Mouse (Mus musculus) midbrain, embryonic 16.5 days (tissue): ENCODE data around the gene Tmem63c. TPM values are rescaled to one million over a fixed set of nuclear protein-coding genes. Genes with fewer than 3 reads are reported as not detected.
A peak's percentile ranks its signal among the peaks of the same experiment; 100 is the strongest.

ENCODE experiments used
- ATAC-seq: fragments of 200-750 bp; cut with Nextera tagmentation; 2 replicates; pipeline ENCODE4 v1.8.0; 2017; ENCODE audit warnings: moderate TSS enrichment
- H3K27ac ChIP-seq: fragments of 300-500 bp; sonication (generic); 2 replicates; pipeline ENCODE4 v1.5.1; 2014; ENCODE audit warnings: mild to moderate bottlenecking, low read length, mixed read lengths
- H3K27me3 ChIP-seq: fragments of 300-500 bp; sonication (generic); 2 replicates; pipeline ENCODE4 v1.6.1; 2014; ENCODE audit warnings: low read depth, low read length, mixed read lengths; ENCODE audit not compliant: control insufficient read depth, insufficient read depth
- H3K36me3 ChIP-seq: fragments of 300-500 bp; sonication (generic); 2 replicates; pipeline ENCODE4 v1.6.1; 2014; ENCODE audit warnings: mild to moderate bottlenecking, low read length, moderate library complexity, mixed read lengths; ENCODE audit not compliant: control insufficient read depth, insufficient read depth
- H3K4me1 ChIP-seq: fragments of 300-500 bp; sonication (generic); 2 replicates; pipeline ENCODE4 v1.6.1; 2014; ENCODE audit warnings: mild to moderate bottlenecking, low read length, mixed read lengths; ENCODE audit not compliant: control insufficient read depth, insufficient read depth
- H3K4me2 ChIP-seq: fragments of 300-500 bp; sonication (generic); 2 replicates; pipeline ENCODE4 v1.6.1; 2014; ENCODE audit warnings: mild to moderate bottlenecking, low read length, mixed read lengths
- H3K4me3 ChIP-seq: fragments of 300-500 bp; sonication (generic); 2 replicates; pipeline ENCODE4 v1.5.1; 2014; ENCODE audit warnings: low read depth, mild to moderate bottlenecking, low read length, moderate library complexity, mixed read lengths
- H3K9ac ChIP-seq: fragments of 300-500 bp; sonication (generic); 2 replicates; pipeline ENCODE4 v1.6.1; 2014; ENCODE audit warnings: low read depth, low read length, mixed read lengths
- H3K9me3 ChIP-seq: fragments of 300-500 bp; sonication (generic); replicated peaks from 2 replicates; pipeline ENCODE4 v1.6.1; 2014; ENCODE audit warnings: mild to moderate bottlenecking, low read length, mixed read lengths; ENCODE audit not compliant: control insufficient read depth, poor library complexity, severe bottlenecking
- WGBS: fragments of 180-500 bp; shearing (Covaris S2); extraction: QIAGEN DNeasy Blood & Tissue Kit; methylation state at CpG from one replicate; pipeline ENCODE4 v1.1.7; 2014; 5-methylcytosine and 5-hydroxymethylcytosine counted together
- polyA plus RNA-seq: library from polyadenylated mRNA; unstranded; fragments of >200 nt; fragmentation: Nextera tagmentation; extraction: Ambion mirVana; gene quantifications from 2 replicates; pipeline ENCODE4 v1.2.1, GENCODE M21; 2015

Gene Tmem63c
- polyA plus RNA-seq, 1 experiment from 2014 or later, result 13.7 TPM

DNA sequence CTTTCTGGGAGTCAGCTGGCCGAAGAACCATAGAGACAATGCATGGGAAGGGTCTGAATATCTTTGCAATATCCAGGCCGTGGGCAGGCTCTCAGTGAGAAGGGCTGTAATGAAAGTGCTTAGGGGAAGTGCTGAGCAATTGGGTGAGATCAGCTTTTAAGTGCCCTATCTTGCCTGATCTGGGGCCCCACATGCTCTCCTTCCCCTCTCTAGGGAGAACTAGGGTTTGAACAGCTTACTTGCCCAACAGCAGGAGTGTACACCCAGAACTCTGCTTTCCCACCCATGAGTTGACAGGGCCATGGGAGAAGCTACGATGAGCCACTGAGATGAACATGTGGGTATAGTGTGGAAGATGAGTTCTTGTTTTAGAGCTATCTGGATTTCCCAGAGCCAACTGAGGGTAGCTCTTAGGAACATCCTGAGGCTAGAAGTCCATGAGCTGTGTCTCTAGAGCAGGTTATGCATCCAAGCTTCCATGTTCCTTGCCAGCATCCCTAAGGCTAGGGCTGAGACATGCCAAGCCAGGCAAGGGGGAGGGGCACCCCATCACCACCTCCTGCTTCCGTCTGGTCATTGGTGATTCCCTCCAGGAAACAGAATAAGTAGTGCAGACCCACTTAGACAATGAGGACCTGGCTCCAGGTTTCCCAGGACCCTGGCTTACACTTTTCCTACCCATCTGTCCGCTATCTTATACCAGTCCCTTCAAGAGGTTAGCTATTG, 8.3 kb downstream of the Tmem63c start:
- peaks cover 15% of the 10 kb centered on the region for H3K4me1 ChIP-seq
- ATAC-seq, result no peak
- no peak overlapping the region for H3K4me2 ChIP-seq
- no peaks in the 10 kb centered on the region for H3K9me3 ChIP-seq
- WGBS, result 68% methylated on average over 5 of the region's 5 CpGs
- H3K9ac ChIP-seq, result no peak overlapping the region
- H3K36me3 ChIP-seq, result no peaks in the 10 kb centered on the region
- H3K27me3 ChIP-seq, result no peaks in the 10 kb centered on the region; the same call in 1 of the 2 replicates
- H3K27ac ChIP-seq, result no peak overlapping the region
- no peak overlapping the region for H3K4me3 ChIP-seq

DNA sequence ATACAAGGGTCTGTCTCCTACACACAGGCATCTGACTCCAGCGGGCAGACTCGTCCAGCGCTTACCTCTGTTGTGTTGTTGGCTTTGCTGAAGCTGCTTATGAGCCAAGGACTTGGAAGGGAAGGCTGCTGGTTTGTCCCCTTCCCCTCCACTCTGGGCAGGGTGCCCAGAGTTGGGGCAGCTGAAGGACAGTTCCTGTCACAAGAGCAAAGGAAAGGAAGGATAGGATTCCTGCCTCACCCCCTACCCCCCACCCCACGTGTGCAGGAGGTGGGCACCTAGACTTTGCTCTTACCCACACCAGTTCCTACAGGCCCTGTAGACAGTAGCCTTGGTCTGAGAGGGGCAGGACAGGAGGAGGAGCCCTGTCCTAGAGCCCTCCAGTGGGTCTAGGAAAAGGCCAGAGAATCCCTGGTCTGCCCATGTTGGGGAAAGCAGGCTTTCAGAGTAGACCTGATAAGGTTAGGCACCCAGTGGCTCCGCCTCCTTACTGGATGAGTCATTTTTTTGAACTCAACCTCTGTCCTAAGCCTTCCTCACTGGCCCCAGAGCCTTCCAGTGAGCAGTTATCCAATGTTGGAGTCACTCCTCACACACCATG, 10.1 kb downstream of the Tmem63c start:
- WGBS, result 80% methylated on average over 5 of the region's 5 CpGs
- Histone ChIP-seq H3K9ac (no peak overlapping the region), H3K4me2 (no peak overlapping the region), H3K27me3 (no peaks in the 10 kb centered on the region), H3K4me1 (peaks cover 11% of the 10 kb centered on the region), H3K36me3 (no peaks in the 10 kb centered on the region), H3K4me3 (no peak overlapping the region), H3K27ac (no peak overlapping the region), H3K9me3 (no peaks in the 10 kb centered on the region)
- ATAC-seq, result no peak

DNA sequence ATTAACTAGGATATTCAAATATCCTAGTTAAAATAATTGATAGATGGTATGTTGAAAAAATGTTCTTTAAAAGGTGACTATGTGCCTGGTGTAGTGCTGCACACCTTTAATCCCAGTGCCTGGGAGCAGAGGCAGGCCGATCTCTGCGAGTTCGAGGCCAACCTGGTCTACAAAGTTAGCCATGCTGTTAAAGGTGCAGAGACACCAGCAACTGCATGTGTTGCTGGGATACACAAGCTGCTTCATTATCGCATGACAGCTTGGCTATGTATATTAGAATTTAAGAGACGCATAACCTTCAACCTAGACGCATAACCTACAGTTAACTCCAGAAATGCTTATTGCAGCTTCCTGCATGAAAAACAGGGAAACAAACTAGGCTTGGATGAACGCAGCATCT, 15.5 kb downstream of the Tmem63c start:
- H3K36me3 ChIP-seq, result no peaks in the 10 kb centered on the region
- H3K4me2 ChIP-seq, result no peak overlapping the region
- no peaks in the 10 kb centered on the region for H3K27me3 ChIP-seq
- H3K9me3 ChIP-seq, result no peaks in the 10 kb centered on the region
- H3K9ac ChIP-seq, result no peak overlapping the region
- no peaks in the 10 kb centered on the region for H3K4me1 ChIP-seq
- H3K27ac ChIP-seq, result no peak overlapping the region
- no peak overlapping the region for H3K4me3 ChIP-seq
- ATAC-seq, result no peak
- WGBS, result 93% methylated on average over 7 of the region's 7 CpGs

DNA sequence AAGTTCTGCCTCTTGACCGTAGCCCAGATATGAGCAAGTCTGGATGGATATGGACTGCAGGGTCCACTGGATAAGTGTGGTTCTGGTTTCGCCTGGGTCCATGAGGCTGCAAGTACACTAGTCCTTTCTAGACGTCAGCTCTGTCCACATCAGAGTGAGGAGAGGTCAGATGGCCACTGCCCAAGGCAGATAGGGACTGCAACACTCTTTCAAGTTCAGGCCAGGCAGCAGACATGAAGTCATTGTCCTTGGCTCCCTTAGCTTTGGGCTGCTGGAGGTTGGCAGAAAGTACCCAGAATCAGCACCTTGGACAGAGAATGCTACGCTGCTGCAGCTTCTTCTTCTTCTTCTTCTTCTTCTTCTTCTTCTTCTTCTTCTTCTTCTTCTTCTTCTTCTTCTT, 19.0 kb downstream of the Tmem63c start:
- 65% methylated on average over 4 of the region's 4 CpGs for WGBS
- Histone ChIP-seq H3K4me3 (no peak overlapping the region), H3K36me3 (no peaks in the 10 kb centered on the region), H3K4me1 (peaks cover 14% of the 10 kb centered on the region), H3K9me3 (no peaks in the 10 kb centered on the region), H3K4me2 (no peak overlapping the region), H3K27ac (no peak overlapping the region), H3K9ac (no peak overlapping the region), H3K27me3 (no peaks in the 10 kb centered on the region)
- ATAC-seq, result no peak

DNA sequence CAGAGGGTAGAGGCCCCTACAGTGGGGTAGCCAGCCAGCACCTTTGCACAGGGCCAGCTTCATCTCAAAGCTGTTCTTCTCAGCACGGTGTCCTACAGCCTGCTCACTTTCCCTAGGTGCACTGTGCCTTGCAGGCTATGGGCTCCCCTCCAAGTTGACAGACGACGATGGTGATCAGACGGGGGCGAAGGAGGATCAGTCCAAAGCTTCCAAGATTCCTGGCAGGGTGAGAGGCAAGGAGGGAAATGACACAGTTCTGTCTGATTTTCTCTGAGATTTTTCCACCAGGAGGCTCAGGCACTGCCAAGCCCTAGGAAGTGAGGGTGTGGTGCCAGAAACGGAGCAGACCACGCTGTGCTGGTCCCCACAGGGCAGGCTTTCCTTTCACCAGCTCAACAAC, 19.7 kb downstream of the Tmem63c start:
- Histone ChIP-seq H3K9me3 (no peaks in the 10 kb centered on the region), H3K9ac (no peak overlapping the region), H3K36me3 (no peaks in the 10 kb centered on the region), H3K27ac (no peak overlapping the region), H3K27me3 (no peaks in the 10 kb centered on the region), H3K4me3 (no peak overlapping the region), H3K4me1 (peaks cover 17% of the 10 kb centered on the region), H3K4me2 (no peak overlapping the region)
- ATAC-seq, result no peak
- 67% methylated on average over 7 of the region's 7 CpGs for WGBS

DNA sequence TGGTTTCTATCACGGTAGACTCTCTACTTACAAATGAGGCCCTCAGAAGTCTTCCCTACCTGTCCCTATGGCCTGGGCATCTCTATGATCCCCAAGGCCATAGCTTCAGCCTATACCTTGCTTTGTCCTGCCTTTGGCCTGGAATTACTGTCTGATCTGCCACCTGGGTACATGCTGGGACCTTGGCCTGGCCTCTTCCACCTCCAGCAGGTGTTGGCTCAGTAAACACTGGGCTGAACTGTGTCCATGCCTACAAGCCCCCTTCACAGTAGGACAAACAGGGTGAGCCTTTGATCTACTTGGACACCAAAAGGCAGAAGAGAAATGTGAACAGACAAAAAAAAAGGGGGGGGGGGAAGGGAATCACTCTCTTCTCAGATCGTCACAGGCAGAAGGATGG, 21.3 kb downstream of the Tmem63c start:
- ATAC-seq, result no peak
- Histone ChIP-seq H3K4me3 (no peak overlapping the region), H3K4me1 (peaks cover 20% of the 10 kb centered on the region), H3K4me2 (no peak overlapping the region), H3K27me3 (no peaks in the 10 kb centered on the region), H3K27ac (no peak overlapping the region), H3K9ac (no peak overlapping the region), H3K9me3 (no peaks in the 10 kb centered on the region), H3K36me3 (no peaks in the 10 kb centered on the region)
- 69% methylated on average over 2 of the region's 2 CpGs for WGBS

DNA sequence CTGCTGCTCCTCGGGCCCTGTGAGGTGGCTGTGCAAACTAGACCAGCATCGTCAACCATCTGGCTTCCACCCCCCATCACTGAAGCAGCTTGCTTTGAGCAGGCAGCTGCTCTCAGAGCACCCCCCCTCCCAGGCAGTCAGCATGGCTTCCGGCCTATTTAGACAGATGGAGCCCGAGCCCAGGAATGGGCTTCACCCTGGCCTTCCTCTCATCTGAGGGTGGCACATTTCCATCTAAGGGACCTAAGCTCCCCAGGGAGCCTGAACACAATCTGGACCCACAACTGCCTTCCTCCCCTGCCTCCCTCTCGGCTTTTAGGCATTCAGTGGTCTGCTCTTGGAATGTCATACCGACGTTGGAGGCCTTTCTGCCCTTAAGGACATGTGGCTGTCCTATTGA, 22.1 kb downstream of the Tmem63c start:
- 56% methylated on average over 7 of the region's 7 CpGs for WGBS
- peaks cover 20% of the 10 kb centered on the region for H3K4me1 ChIP-seq
- H3K27me3 ChIP-seq, result no peaks in the 10 kb centered on the region
- H3K9ac ChIP-seq, result no peak overlapping the region
- H3K36me3 ChIP-seq, result no peaks in the 10 kb centered on the region
- no peaks in the 10 kb centered on the region for H3K9me3 ChIP-seq
- no peak overlapping the region for H3K4me2 ChIP-seq
- H3K4me3 ChIP-seq, result no peak overlapping the region
- no peak overlapping the region for H3K27ac ChIP-seq
- ATAC-seq, result no peak

DNA sequence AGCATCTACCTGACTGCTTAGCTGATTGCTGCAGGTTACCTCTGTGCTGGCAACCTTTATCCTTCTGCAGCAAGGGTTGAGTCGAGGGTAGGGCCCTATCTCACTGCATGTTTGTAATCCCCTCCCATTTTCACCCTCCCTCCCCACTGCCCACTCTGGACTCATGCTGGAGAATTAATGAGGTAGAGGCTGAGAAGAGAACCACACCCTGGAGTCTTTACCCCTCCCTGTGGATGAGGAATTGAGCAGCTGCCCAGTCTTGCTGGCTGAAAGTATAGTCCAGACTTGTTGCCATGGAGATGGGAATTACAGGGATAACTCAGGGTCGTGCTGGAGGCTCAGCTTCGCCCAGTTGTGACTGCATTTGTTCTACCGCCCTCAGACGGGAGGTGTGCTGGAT, 23.6 kb downstream of the Tmem63c start:
- no peak overlapping the region for H3K4me2 ChIP-seq
- H3K9ac ChIP-seq, result no peak overlapping the region
- peak; percentile 87 for ATAC-seq
- peak overlapping the region; percentile 72 for H3K27ac ChIP-seq
- no peak overlapping the region for H3K4me3 ChIP-seq
- peaks cover 20% of the 10 kb centered on the region for H3K4me1 ChIP-seq
- no peaks in the 10 kb centered on the region for H3K27me3 ChIP-seq
- no peaks in the 10 kb centered on the region for H3K36me3 ChIP-seq
- no peaks in the 10 kb centered on the region for H3K9me3 ChIP-seq
- 4% methylated on average over 5 of the region's 5 CpGs for WGBS

DNA sequence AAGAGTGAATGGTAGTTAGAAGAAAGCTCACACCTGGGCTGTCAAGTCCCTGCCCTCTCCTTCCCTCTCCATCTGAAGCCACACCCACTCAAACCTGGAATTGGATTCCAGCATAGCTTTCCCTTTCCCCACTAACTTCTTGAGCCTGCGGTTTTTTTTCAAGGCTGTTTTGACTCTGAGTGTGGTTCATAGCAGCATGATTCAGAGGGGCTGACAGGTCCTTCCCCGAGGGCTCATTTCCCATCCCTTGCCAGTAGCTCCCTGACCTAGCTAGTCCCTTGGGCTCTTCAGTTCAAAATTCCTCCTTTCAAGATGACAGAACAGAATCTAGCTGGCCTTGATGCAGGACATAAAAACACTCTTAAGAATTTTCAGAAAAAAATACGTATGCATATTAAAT, 26.4 kb downstream of the Tmem63c start:
- no peak overlapping the region for H3K27ac ChIP-seq
- no peaks in the 10 kb centered on the region for H3K36me3 ChIP-seq
- no peaks in the 10 kb centered on the region for H3K27me3 ChIP-seq
- H3K9ac ChIP-seq, result no peak overlapping the region
- 72% methylated on average over 3 of the region's 3 CpGs for WGBS
- H3K4me3 ChIP-seq, result no peak overlapping the region
- H3K9me3 ChIP-seq, result no peaks in the 10 kb centered on the region
- peaks cover 30% of the 10 kb centered on the region for H3K4me1 ChIP-seq
- no peak for ATAC-seq
- no peak overlapping the region for H3K4me2 ChIP-seq
